Mouse (Mus musculus): ENCODE data around the gene Vmn2r45. TPM values are rescaled to one million over a fixed set of nuclear protein-coding genes. Genes with fewer than 3 reads are reported as not detected.
"Not testable (repeated sequence)": the region's sequence is repeated elsewhere in the genome, so short reads cannot be mapped to it uniquely, and the experiment has no call there.

Vmn2r45 gene
- not detected in 2 replicates for polyA plus RNA-seq (2012; rRNA removed)

- not testable (repeated sequence) for DNase-seq (ENCODE audit: low spot score)
These were observed at the start of gene Vmn2r45 for GRCm38 (mm10) chr7:8488975-8489374. Gene Vmn2r45, minus strand, starts transcription at chr7:8489075.

Other genes starting within 250 kb of the Vmn2r45 start
- not detected in 2 replicates for gene Vmn2r43, start 228.5 kb downstream of the Vmn2r45 start, polyA plus RNA-seq (2012; rRNA removed)
- gene Vmn2r44, start 105.7 kb downstream of the Vmn2r45 start, polyA plus RNA-seq (2012; rRNA removed), result not detected in 2 replicates